Mouse (Mus musculus): ENCODE results near the gene Efl1.

Efl1 gene

DNA sequence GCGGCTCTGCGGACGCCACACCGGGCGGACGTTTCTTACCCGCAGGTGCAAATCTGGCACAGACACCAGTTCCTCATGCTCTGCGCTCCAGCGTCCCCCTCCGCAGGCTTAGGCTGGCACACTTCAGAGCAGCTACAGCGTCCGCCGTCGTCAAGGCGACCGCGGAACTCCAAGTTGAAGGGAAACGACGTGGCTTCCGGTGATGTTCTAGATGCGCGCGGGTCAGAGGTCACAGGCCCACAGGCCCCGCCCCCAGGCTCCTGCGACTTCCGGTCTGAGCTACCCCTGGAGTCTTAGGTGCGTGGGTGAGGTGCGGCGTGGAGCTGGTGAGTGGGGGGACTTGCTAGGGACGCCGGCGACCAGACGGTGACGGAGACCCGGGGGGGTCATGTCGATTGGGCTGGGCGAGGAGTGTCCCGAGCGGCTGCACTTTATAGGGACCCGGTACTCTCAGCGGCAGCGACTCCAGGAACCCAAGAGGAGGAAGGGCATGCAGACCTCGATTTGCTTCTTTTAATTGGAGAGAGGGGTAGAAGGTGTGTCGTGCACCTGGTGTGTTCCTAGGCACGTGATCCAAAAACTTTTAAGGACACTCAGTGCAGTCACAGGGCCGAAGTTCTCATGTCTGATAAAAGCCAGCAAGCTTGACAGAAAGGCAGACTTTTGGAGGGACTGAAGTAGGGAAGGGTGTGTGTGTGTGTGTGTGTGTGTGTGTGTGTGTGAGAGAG, at the start of gene Efl1, which contains the start of gene Saxo2:
Gene Efl1 (plus strand): TSS at position 262 of the 728 bp plus-strand sequence.
Gene Saxo2 (minus strand): TSS at position 176 of the 728 bp plus-strand sequence.
- DNase-seq (ENCODE audit: low spot score in 2 of 2) = peak; percentile 94 to 96

DNA sequence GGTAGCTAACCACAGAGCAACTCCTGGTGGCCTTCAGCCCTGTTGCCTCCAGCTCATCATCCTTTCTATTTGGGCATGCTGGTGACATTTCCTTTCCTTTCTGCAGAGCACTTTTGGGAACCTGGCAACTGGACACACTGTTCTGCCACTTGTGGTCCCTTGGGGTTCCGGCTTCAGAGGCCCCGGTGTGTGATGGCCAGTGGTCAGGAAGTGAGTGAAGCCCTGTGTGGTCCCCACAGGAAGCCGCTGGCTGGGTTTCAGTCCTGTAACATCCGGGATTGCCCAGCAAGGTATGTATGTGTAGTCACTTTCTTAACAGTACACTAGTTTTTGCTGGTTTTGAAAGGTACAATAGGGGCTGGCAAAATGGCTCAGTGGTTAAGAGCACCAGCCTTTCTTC, 46.4 kb upstream of the Efl1 start:
- peak; percentile 25 to 49 for DNase-seq (ENCODE audit: low spot score in 2 of 2)

DNA sequence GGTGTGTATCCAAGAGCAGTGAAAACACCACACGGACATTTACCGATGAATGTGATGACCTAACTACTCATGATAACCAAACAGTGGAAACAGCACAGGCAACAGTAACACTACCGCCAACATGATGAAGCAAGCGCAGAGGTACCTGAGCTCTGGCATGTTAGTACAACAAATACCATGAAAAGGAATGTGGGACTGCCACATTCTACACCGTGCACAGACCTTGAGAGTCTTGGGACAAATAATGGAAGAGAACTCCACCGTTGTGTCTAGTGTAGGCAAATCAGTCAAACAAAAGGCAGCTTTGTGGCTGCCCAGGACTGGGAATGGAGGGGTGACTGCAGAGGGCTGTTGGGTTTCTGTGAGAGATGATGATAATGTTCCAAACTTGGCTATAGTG, 43.0 kb upstream of the Efl1 start:
- DNase-seq (ENCODE audit: low spot score in 2 of 2) = no peak

DNA sequence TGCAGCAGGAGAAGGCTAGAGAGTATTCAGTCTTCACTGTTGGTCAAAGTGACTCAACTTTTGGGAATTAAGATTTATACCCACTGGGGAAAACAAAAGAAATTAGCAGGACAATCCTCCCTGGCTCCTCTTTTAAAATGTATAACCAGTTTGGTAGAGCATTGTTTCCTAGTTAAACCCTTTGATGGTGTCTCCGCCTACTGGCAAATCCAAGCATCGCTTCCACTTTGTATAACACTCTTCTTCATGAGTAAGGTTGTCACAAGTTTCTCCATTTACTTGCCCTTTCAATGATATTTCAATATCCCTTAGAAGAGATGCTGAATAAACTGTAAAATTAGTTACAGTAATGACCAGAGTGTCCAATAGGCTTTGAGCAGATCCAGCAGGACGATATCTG, 38.8 kb upstream of the Efl1 start:
- no peak for DNase-seq (ENCODE audit: low spot score in 2 of 2)

DNA sequence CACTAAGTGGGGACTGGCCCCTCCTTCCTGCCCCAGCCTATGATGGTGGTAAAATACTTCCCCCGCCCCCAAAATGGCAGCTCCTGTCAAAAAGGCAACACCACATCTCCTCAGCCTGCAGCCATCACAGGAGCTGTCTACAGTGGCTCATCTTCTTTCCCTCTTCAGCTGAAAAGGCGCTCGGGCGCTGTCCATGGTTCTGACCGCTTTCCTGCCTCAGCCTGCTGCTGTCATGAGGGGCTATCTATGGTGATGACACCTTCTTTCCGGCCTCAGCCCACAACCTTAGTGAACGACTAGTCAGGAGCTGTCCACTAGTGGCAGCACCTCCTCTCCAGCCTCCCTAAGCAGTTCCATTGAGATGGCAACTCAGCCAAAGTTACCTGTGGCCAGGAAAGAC, 23.1 kb upstream of the Efl1 start:
- DNase-seq (ENCODE audit: low spot score in 2 of 2) = peak in 1 of 2 experiments; percentile 11

DNA sequence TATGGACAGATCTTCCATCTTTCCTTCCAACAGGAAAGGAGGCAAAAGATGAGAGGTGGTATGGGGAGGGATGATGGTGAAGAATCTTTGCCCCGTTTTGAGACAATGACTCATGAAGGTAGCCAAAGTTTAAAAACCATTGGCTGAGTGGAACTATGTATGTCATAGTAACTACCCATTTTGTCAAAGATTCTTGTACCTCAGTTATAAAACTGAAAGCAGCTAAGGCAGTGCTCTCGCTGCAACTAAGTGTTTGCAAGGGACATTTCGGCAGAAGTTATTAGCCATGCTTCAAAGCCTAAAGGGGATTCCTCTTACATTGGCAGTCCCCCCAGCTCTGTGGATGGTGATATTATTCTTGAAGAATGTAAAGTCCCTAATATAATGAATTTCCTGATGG, 1.2 kb upstream of the Efl1 start:
- no peak for DNase-seq (ENCODE audit: low spot score in 2 of 2)

DNA sequence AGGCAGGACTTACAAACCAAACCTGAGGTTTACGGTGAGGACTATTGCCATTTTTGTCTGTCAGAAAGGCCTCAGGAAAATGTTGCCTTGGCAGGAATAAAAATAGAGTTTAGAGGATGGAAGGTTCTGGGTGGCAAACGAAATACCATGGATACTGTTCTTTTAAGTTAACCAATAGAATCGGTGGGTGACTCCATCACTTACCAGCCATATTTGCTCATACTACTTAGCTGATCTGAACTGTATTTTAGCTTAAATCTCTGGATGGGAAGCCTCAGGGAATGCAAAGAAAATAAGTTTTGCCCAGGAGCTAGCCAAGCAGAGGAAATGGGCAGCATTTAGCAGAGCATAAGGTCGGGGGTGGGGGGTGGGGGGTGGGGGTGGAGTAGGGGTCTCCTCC, 505 bp upstream of the Efl1 start:
- DNase-seq (ENCODE audit: low spot score in 2 of 2) = no peak

DNA sequence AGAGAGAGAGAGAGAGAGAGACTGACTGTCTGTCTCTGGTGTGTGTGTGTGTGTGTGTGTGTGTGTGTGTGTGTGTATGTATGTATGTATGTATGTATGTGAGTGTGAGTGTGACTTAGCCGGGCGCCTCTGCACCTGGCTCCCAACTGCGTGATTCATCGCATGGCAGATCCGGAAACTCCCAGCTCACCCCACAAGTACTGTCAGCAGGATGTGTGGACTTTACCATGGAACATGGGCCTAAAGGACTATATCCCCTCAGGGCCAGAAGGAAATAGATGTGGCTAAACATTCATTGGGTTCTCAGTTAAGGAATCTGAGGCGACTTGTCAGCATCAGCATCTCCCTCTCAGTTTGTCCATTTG, 649 bp downstream of the Efl1 start:
- peak; percentile 12 to 26 for DNase-seq (ENCODE audit: low spot score in 2 of 2)

DNA sequence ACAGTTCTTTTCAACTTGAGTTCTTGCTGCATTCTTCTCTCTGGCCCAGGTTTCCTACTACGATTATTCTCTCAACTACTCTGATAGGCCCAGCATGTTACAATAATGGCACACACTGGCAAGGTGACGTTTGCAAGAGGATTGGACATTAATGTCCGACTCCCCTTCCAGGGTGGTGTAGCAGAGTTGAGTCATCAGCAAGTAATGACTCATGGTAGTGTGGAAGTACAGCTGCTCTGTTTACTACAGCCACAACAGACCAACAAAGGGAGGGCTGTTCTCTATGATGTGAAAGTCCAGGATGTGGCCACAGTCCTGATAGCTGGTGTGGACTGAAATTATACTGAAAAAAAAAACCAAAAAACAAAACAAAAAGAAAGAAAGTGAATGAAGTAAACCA, 16.2 kb downstream of the Efl1 start:
- no peak for DNase-seq (ENCODE audit: low spot score in 2 of 2)

DNA sequence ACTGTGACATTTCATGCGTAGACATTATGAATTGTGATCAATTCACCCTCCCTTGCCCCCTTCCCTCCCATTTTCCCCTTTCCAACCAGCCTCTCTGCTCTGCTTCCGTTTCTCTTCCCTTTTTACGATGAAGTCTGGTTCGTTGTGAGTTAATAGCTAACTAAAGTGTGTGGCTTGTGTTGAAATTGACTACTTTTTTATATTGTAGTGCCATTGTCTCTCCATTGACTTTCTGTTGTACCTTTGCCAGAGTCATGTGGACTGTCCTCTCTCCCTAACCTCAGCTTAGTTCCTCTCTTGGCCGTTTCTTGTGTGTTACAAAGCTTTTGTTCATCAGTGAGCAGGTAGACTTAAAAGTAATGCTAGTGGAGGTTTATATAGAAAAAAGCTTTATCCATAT, 27.6 kb downstream of the Efl1 start:
- no peak for DNase-seq (ENCODE audit: low spot score in 2 of 2)

DNA sequence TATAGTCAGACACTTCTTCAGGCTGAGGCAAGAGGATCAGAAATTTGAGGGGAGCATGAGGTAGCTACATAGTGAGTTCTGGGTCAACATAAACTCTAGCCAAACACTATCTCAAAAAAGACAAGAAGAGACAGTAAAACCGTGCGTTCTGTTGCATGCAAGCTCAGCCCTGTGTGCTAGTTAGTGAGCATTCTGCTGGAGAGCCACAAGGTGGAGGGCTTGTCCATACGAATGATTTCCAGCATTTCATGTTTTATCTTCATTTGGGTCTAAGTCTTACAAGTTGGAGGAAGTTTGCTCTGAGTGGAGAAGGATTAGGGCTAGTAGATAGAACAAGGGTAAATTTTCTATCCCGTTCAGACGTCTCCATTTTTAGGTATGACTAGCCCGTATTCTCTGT, 28.4 kb downstream of the Efl1 start:
- no peak for DNase-seq (ENCODE audit: low spot score in 2 of 2)

DNA sequence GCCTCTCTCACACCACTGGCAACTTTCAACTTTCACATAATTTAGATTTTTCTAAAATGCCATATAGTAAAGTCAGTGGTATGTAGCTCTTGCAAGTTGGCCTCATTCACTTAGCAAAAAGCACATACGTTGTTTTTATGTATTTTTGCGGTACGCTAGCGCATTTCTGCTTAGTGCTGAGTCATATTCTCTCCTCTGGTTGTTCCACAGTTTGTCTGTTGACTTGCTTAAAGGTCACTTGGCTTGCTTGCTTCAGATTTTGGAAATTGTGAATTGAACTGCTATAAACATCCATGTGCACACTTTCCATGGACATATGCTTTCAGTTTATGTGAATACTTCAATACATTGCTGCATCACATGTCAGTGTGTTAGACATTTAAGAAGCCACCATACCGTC, 31.5 kb downstream of the Efl1 start:
- DNase-seq (ENCODE audit: low spot score in 2 of 2) = no peak

DNA sequence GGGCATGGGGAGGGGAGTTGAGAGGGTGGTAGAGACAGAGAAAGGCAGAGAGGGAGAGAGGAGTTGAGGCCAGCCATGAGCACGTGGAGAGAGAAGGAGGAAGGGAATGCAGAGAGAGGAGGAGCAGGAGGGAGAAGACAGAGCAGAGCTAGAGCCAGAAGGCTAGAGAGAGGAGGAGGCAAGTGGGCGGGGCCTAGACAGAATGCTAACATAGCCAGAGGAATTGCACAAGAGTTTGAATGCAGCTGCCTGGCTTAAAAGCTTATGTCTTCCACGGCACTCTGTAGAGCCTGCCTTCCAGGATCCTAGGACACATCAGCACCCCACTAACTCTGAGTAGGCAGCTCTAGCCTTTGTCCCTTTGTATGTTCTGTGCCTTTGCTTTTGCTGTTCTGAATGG, 40.3 kb downstream of the Efl1 start:
- DNase-seq (ENCODE audit: low spot score in 2 of 2) = no peak

DNA sequence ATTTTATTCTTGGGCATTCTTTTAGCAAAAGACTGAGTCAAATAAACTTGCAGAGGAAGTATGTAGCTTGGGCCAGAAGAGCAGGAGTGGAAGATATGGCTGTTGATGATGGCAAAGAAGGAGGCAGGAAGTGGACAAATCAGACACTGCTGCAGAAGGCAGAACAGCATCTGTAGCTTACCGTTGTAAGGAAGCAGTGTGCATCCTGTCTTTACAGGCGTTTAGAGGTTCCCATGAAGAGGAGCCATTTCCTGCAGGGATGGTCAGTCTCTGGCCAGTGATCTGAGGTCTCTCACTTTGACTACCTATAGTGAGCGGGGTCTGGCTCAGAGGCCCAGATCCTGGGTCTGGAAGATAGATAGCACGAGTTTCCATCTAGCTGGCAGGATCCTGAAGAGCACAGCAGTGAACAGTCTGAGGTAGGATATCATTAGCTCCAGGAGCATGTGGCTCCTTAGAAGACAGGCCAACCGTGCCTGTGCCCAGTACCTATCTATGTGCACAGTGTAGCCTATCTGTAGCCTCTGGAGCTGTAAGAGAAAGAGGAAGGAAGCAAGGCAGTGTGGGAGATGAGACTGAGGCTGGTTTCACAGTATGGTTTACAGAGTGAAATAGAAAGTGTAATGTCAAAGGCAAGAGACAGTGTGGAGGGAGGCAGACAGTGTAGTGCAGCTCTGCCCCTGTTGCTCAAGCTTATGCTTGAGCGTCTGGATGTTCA, 42.8 kb downstream of the Efl1 start:
- no peak for DNase-seq (ENCODE audit: low spot score in 2 of 2)

DNA sequence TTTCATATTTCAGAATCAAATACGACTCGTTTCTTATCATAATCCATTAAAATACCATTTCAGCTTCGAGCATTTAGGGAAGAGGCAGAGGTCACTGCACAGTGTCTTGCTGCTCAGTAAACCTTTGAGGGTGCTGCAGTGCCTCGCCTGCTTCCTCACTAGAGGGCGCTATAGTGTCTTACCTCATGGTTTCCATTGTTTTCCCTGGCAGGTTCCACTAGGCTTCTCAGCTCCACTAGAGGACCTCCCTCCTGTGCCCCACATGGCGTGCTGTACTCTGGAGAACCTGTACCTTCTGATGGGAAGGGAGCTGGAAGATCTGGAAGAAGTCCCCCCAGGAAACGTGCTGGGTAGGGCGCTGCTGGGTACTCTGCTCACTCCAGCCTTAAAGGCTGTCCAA, 49.3 kb downstream of the Efl1 start:
- DNase-seq (ENCODE audit: low spot score in 2 of 2) = no peak

DNA sequence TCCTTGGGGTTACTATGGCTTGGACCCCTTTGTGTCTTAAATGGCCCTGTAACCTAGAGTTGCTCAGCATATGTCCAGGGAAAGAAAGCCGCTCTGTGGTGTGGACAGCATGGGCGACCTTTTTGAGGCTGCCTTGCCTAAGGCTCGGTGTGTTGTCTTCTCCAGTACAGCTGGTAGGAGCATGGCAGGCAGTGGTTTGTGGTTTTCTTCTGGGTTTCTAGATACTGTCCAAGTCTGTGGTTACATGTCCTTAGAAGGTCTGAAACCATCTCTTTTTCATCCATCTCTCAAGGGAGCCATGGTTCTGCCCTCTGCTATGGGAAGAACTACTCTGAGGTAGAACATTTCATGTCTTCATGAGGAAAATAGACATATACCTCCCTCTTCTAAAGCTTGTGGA, 50.6 kb downstream of the Efl1 start:
- no peak for DNase-seq (ENCODE audit: low spot score in 2 of 2)

DNA sequence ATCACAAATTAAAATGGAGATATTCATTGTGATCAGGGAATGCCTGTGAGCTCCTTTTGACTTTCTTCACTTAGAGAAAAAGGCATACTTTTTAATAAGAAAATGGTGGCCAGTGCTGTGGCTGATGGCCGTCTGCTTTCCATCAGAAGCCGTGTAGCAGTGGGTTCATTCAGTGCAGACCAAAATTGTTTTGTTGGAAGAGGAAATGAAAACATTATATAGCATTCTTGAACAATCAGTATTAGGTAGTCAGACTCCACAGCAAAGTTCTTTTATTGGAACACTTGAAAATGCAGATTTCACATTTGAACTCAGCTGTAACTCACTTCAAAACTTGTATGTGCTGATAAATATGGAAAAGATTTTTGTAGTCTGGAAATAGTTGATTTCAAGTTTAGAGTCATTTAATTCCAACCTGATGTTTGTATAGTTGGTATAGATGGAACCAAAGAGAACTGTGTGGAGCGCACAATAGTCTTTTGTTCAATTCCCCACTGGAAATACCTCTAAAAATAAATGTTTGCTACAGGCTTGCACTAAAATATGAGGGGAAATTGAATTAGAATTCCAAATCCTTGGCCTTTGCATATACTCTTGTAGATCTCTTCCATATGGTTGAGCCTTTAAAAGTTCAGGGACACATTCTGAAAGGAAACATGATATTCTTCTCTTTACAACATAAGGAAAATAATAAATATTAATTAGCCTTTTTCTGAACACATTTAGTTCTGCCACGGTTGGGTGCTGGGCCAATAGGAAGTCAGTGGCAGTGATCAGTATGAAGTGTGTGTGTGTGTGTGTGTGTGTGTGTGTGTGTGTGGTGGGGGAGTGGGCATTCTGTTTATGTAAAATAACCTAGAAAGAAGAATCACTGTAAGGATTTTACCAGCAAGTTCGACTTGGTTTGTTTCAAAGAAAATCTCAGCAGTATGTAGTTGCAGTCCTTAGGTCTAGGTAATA, 54.2 kb downstream of the Efl1 start:
- no peak for DNase-seq (ENCODE audit: low spot score in 2 of 2)

DNA sequence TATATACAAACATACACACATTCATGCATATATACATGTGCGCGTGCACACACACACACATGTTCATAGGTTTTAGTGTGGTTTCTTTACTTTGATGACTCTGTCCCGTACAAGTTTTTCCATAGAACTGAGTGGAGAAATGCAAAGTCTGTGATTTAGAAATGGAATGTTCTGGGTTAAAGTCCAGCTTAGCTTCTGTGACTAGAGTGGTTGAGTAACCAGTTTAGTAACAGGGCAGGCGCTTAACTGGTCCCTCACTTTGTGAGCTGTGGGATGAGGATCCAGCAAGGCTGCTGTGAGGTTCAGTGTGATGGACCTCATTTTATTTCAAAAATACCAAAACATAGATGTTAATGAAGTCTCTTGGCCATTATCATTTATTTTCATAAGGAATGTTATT, 60.8 kb downstream of the Efl1 start:
- DNase-seq (ENCODE audit: low spot score in 2 of 2) = no peak

DNA sequence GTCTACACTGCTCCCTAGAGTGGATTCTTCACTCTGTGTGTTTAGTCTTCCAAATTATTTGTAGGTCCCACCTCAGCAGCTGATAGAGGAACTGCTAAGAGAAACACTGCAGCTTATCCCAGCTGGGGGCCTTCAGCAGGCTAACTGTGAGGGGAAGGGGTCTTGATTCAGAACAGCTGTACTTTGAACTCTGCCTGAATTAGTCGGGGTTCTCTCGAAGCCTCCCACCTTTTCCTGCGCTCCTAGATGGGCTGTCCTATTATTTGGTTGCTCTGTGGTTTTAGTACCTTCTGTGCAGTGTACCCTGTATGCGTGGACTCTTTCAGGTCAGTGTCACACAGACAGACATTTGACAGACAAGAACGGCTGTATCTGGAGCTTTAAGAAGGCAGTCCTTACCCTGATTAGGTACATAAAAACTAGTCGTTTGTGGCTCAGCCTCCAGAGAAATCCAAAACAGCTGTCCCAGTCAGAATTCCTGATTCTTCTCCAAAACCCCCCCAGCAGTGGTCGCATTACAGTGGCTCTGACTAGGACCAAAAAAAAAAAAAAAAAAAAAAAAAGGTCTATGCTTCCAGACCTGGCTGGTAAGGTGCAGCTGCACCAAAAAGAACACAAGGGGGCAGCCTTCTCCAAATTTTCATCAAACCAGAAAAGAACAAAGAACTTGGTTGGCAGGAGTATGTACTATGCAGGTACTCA, 66.9 kb downstream of the Efl1 start:
- DNase-seq (ENCODE audit: low spot score in 2 of 2) = peak in 1 of 2 experiments; percentile 39

DNA sequence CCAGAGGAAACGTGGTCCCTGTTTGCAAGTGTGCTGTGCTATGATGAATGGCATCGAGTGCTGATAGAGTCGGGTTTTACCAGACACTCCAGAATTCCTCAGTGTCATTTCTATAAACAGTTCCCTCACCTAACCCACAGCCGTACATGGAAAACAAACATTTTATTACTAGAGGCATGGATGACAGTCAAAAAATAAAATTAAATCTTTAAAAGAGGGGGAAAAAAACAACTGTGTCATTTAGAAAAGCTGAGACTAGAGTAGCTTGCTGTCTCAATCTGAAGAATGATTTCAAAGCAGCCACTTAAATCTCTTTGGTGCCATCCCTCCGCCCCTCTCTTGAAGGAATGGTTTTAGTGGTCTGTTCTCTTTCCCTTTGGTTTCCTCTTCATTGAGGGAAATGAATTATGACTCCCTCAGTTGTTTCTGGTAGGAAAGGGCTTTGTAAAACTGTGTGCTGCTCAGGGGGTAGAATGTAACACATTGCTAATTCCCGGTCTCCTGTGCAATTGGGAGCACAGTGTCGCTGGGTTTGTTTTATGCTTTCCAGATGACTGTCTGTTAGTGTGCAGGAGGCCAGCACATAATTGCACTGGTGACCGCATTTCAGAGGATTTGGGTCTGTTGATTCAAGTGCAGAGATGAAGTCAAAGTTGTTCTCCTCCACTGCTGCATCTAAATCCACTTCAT, 67.6 kb downstream of the Efl1 start:
- DNase-seq (ENCODE audit: low spot score in 2 of 2) = no peak

DNA sequence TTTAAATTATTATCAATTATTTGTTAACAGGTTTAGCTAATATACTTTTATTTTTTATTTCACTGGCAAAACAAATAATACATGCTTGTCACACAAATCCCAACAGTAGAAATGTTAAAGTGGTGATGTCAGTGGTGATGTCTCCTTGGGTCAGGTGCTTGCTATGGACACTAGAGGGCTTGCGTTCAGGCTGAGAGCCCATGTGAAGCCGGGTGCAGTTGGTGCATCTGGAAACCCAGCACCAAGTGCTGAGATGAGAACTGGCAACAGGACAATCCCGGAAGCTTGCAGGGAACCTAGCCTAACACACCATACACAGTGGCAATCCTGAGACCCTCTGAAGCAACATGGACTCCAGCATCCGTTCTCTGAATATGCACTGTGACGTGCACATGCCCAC, 70.9 kb downstream of the Efl1 start:
- no peak for DNase-seq (ENCODE audit: low spot score in 2 of 2)

All from natural killer cell, adult 2 months (primary cell).